Mouse (Mus musculus): ENCODE results near the gene Ascl3. TPM values are rescaled to one million over a fixed set of nuclear protein-coding genes. Genes with fewer than 3 reads are reported as not detected.

The Ascl3 gene
- polyA plus RNA-seq (2012; rRNA removed), result 0.68 and 0.79 TPM in 2 replicates

GRCm38 (mm10) chr7:109731626-109732025 is at the start of gene Ascl3:
TSS of gene Ascl3 (minus strand) at chr7:109731726.

GRCm38 (mm10) chr7:109752008-109752925 is 20.7 kb upstream of the Ascl3 start, which contains the start of gene Tmem9b:
TSS of gene Tmem9b (minus strand) at chr7:109752875.

GRCm38 (mm10) chr7:109723697-109724096 is 7.8 kb downstream of the Ascl3 start, which contains the start of gene BC051019:
TSS of gene BC051019 (minus strand) at chr7:109723850.

GRCm38 (mm10) chr7:109703190-109704015 is 28.1 kb downstream of the Ascl3 start, which contains the start of the genes St5 and Akip1:
TSS of gene St5 (minus strand) at chr7:109703605.
TSS of gene Akip1 (plus strand) at chr7:109703690.

Other genes with a start within 250 kb of the Ascl3 start
- 0.02 and 0.06 TPM in 2 replicates for gene Trim66, start 223.6 kb downstream of the Ascl3 start, polyA plus RNA-seq (2012; rRNA removed)
- gene Rpl27a, start 212.6 kb downstream of the Ascl3 start, polyA plus RNA-seq (2012; rRNA removed), result 163 and 177 TPM in 2 replicates
- gene St5, start 28.1 kb downstream of the Ascl3 start, polyA plus RNA-seq (2012; rRNA removed), result 17.9 and 20.9 TPM in 2 replicates
- gene Akip1, start 28.0 kb downstream of the Ascl3 start, polyA plus RNA-seq (2012; rRNA removed), result 2.3 and 3.5 TPM in 2 replicates
- gene BC051019, start 7.9 kb downstream of the Ascl3 start, polyA plus RNA-seq (2012; rRNA removed), result 0.19 and 0.35 TPM in 2 replicates
- 14.7 and 20.5 TPM in 2 replicates for gene Tmem9b, start 21.1 kb upstream of the Ascl3 start, polyA plus RNA-seq (2012; rRNA removed)
- gene Nrip3, start 50.3 kb upstream of the Ascl3 start, polyA plus RNA-seq (2012; rRNA removed), result 0.03 and 0.42 TPM in 2 replicates
- gene Scube2, start 134.0 kb upstream of the Ascl3 start, polyA plus RNA-seq (2012; rRNA removed), result 0.43 and 0.58 TPM in 2 replicates
- gene Dennd5a, start 228.7 kb upstream of the Ascl3 start, polyA plus RNA-seq (2012; rRNA removed), result 12.8 and 13.7 TPM in 2 replicates